Mouse (Mus musculus): ENCODE measurements around the gene Arl4a. TPM values are rescaled to one million over a fixed set of nuclear protein-coding genes. Genes with fewer than 3 reads are reported as not detected.

Arl4a gene
- total and polyA plus RNA-seq, 2 experiments from 2014 or later, result 67.4 to 129 TPM

- H3K4me1 ChIP-seq (ENCODE audit: insufficient read depth, low read length), result no peaks in the 10 kb centered on the region
- DNase-seq (ENCODE audit: low spot score) (peak; percentile 50), ATAC-seq (ENCODE audit: low FRiP score) (no peak)
- H3K4me3 ChIP-seq (ENCODE audit: low read depth, low read length), result no peak overlapping the region
- no peak overlapping the region for H3K9ac ChIP-seq (replicated peaks; ENCODE audit: low read length, poor library complexity, severe bottlenecking)
- no peak overlapping the region for H3K27ac ChIP-seq (ENCODE audit: low read depth, low read length)
- no peaks in the 10 kb centered on the region for H3K36me3 ChIP-seq (ENCODE audit: insufficient read depth, low read length)
- WGBS, result 20% methylated on average over 9 of the region's 9 CpGs
- H3K4me2 ChIP-seq (ENCODE audit: low read depth, low read length, poor library complexity, severe bottlenecking), result no peak overlapping the region
- no peaks in the 10 kb centered on the region for H3K9me3 ChIP-seq (ENCODE audit: low read length)
- TF ChIP-seq CTCF (IDR thresholded peaks at IDR 0.05), result no peak
- no peaks in the 10 kb centered on the region for H3K27me3 ChIP-seq (ENCODE audit: insufficient read depth, low read length)
These were observed 39.6 kb downstream of the Arl4a start for GRCm38 (mm10) chr12:39998070-39998852.

- no peaks in the 10 kb centered on the region for H3K4me1 ChIP-seq (ENCODE audit: insufficient read depth, low read length)
- TF ChIP-seq CTCF (IDR thresholded peaks at IDR 0.05), result no peak
- H3K4me3 ChIP-seq (ENCODE audit: low read depth, low read length), result no peak overlapping the region
- WGBS, result 13% methylated on average over 4 of the region's 4 CpGs
- H3K27me3 ChIP-seq (ENCODE audit: insufficient read depth, low read length), result no peaks in the 10 kb centered on the region
- no peaks in the 10 kb centered on the region for H3K36me3 ChIP-seq (ENCODE audit: insufficient read depth, low read length)
- H3K4me2 ChIP-seq (ENCODE audit: low read depth, low read length, poor library complexity, severe bottlenecking), result no peak overlapping the region
- no peak for ATAC-seq (ENCODE audit: low FRiP score)
- no peak overlapping the region for H3K9ac ChIP-seq (replicated peaks; ENCODE audit: low read length, poor library complexity, severe bottlenecking)
- no peak for DNase-seq (ENCODE audit: low spot score)
- H3K27ac ChIP-seq (ENCODE audit: low read depth, low read length), result no peak overlapping the region
- no peaks in the 10 kb centered on the region for H3K9me3 ChIP-seq (ENCODE audit: low read length)
These were observed 40.2 kb downstream of the Arl4a start for GRCm38 (mm10) chr12:39997651-39998050.

GRCm38 (mm10) chr12:39996015-39996414, 41.8 kb downstream of the Arl4a start:
- H3K4me2 ChIP-seq (ENCODE audit: low read depth, low read length, poor library complexity, severe bottlenecking), result no peak overlapping the region
- WGBS, result 83% methylated on average over 5 of the region's 5 CpGs
- no peak overlapping the region for H3K27ac ChIP-seq (ENCODE audit: low read depth, low read length)
- H3K4me1 ChIP-seq (ENCODE audit: insufficient read depth, low read length), result no peaks in the 10 kb centered on the region
- no peaks in the 10 kb centered on the region for H3K36me3 ChIP-seq (ENCODE audit: insufficient read depth, low read length)
- H3K9me3 ChIP-seq (ENCODE audit: low read length), result no peaks in the 10 kb centered on the region
- no peaks in the 10 kb centered on the region for H3K27me3 ChIP-seq (ENCODE audit: insufficient read depth, low read length)
- ATAC-seq (ENCODE audit: low FRiP score) (no peak), DNase-seq (ENCODE audit: low spot score) (no peak)
- no peak for TF ChIP-seq CTCF (IDR thresholded peaks at IDR 0.05)
- no peak overlapping the region for H3K4me3 ChIP-seq (ENCODE audit: low read depth, low read length)
- no peak overlapping the region for H3K9ac ChIP-seq (replicated peaks; ENCODE audit: low read length, poor library complexity, severe bottlenecking)

GRCm38 (mm10) chr12:39995609-39996008, 42.2 kb downstream of the Arl4a start:
- ATAC-seq (ENCODE audit: low FRiP score) (no peak), DNase-seq (ENCODE audit: low spot score) (no peak)
- Histone ChIP-seq H3K4me1 (ENCODE audit: insufficient read depth, low read length) (no peaks in the 10 kb centered on the region), H3K27me3 (ENCODE audit: insufficient read depth, low read length) (no peaks in the 10 kb centered on the region), H3K4me2 (ENCODE audit: low read depth, low read length, poor library complexity, severe bottlenecking) (no peak overlapping the region), H3K27ac (ENCODE audit: low read depth, low read length) (no peak overlapping the region), H3K4me3 (ENCODE audit: low read depth, low read length) (no peak overlapping the region), H3K36me3 (ENCODE audit: insufficient read depth, low read length) (no peaks in the 10 kb centered on the region), H3K9ac (replicated peaks; ENCODE audit: low read length, poor library complexity, severe bottlenecking) (no peak overlapping the region), H3K9me3 (ENCODE audit: low read length) (no peaks in the 10 kb centered on the region)
- no peak for TF ChIP-seq CTCF (IDR thresholded peaks at IDR 0.05)
- WGBS, result 73% methylated on average over 1 of the region's 1 CpGs

GRCm38 (mm10) chr12:39992767-39993302, 45.0 kb downstream of the Arl4a start:
- no peak overlapping the region for H3K4me2 ChIP-seq (ENCODE audit: low read depth, low read length, poor library complexity, severe bottlenecking)
- no peak overlapping the region for H3K4me3 ChIP-seq (ENCODE audit: low read depth, low read length)
- no peak for DNase-seq (ENCODE audit: low spot score)
- ATAC-seq (ENCODE audit: low FRiP score), result no peak
- H3K27ac ChIP-seq (ENCODE audit: low read depth, low read length), result no peak overlapping the region
- no peaks in the 10 kb centered on the region for H3K36me3 ChIP-seq (ENCODE audit: insufficient read depth, low read length)
- H3K4me1 ChIP-seq (ENCODE audit: insufficient read depth, low read length), result no peaks in the 10 kb centered on the region
- no peaks in the 10 kb centered on the region for H3K27me3 ChIP-seq (ENCODE audit: insufficient read depth, low read length)
- no peak overlapping the region for H3K9ac ChIP-seq (replicated peaks; ENCODE audit: low read length, poor library complexity, severe bottlenecking)
- 87% methylated on average over 6 of the region's 6 CpGs for WGBS
- no peak for TF ChIP-seq CTCF (IDR thresholded peaks at IDR 0.05)
- no peaks in the 10 kb centered on the region for H3K9me3 ChIP-seq (ENCODE audit: low read length)

All from midbrain, postnatal 0 days (tissue).